Mouse (Mus musculus): ENCODE results near the gene Hydin.

DNA sequence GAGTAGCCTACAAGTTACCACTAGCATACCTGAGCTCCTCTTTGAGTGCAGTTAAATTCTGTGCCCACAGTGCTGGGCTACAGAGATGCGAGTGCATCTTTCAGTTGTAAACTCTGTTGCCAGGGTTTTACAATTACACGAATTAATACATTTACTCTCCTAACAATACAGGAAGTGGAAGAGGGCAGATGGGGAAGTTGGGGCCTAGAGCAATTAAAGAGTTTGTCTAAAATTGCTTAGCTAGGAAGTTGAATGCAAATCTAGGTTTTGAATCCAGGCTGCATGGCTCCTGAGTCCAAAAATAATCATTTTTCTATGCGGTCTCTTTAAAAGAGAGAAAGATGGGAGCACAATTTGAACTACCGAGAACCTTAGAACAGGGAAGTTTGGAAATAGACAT, 128.9 kb downstream of the Hydin start:
- TF ChIP-seq POLR2A (IDR thresholded peaks at IDR 0.05; ENCODE audit: low read depth, low read length) (no peak), CTCF (IDR thresholded peaks at IDR 0.05; ENCODE audit: borderline replicate concordance, insufficient read depth, low read length) (no peak)

Data from embryonic fibroblast, embryonic 13.5 days (primary cell).